29 mouse cellular contexts compared by ENCODE assay signal in the genomic region with DNA sequence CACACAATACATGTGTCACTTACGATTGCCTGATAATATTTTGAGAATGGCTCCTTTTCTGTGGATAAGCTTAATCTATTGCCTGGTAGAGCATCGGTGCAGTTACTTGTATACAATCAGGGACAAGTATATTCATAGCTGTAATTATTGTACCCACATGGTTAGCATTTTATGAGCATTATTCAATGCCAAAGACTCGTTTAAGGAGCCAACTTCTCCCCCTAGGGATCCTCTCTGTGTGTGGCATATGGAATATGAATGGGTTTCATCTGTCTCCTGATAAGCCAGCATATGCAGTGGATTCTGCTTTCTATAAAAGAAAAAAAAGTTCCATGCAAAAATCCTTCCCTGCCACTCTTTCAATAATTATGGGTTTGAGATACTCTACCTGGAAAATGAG. TPM values are rescaled to one million over a fixed set of nuclear protein-coding genes. Genes with fewer than 3 reads are reported as not detected.
DNase-seq lines count a peak whose midpoint lies in the region; ATAC-seq and TF ChIP-seq lines count a peak whose summit lies in the region.
"Had no signal": no experiment of that assay in that cellular context is flagged by ENCODE, and none has a peak within 500 bp of the region (broad histone marks: within the 10 kb centered on the region; RNA-seq: fewer than 3 reads in every experiment).

No protein-coding gene starts in this region.

- 47% methylated on average over 3 of the region's 3 CpGs for WGBS in forebrain, postnatal 0 days
- WGBS in forebrain, embryonic 13.5 days: 72% methylated on average over 3 of the region's 3 CpGs

- H3K4me3 ChIP-seq in forebrain, postnatal 0 days (ENCODE audit: low read depth, low read length): no peak overlapping the region
- H3K4me3 ChIP-seq in forebrain, embryonic 13.5 days: no peak overlapping the region
- H3K4me3 ChIP-seq in layer of hippocampus, adult 2 months: no peak overlapping the region
- H3K4me3 ChIP-seq: embryonic facial prominence, embryonic 15.5 days; erythroblast, embryonic 14.5 days; forebrain, embryonic 12.5 days; heart, embryonic 10.5 days; hindbrain, embryonic 15.5 days had no signal

- DNase-seq in forebrain, postnatal 0 days: peak; percentile 63
- DNase-seq in layer of hippocampus, adult 2 months (ENCODE audit: low spot score in 2 of 2): peak in 1 of 2 experiments; percentile 32
- no peak for DNase-seq in layer of hippocampus, adult 8-10 months (ENCODE audit: low spot score in 2 of 2)
- DNase-seq in NIH3T3 (ENCODE audit: low read depth) (peak; percentile 40), MN1 (ENCODE audit: low spot score) (no peak)
- peak; percentile 56 for DNase-seq in brain, embryonic 14.5 days (ENCODE audit: low read depth)
- DNase-seq: adrenal gland, postnatal 10 days; cerebellum, adult 2 months; cerebellum, postnatal 10 days; embryo, embryonic 11 days; gastrocnemius, postnatal 10 days; heart, adult 18-20 months; heart, postnatal 10 days; heart, postnatal 4 days had no signal

- TF ChIP-seq POLR2A in brain, embryonic 14.5 days (IDR thresholded peaks at IDR 0.05; ENCODE audit: borderline replicate concordance, extremely low read depth, insufficient read depth, insufficient read length, poor library complexity, severe bottlenecking): no peak

- no peak overlapping the region for H3K27ac ChIP-seq in forebrain, postnatal 0 days (ENCODE audit: low read depth, low read length)
- no peak overlapping the region for H3K27ac ChIP-seq in forebrain, embryonic 13.5 days
- no peak overlapping the region for H3K27ac ChIP-seq in layer of hippocampus, adult 2 months
- H3K27ac ChIP-seq: embryonic facial prominence, embryonic 15.5 days; heart, embryonic 10.5 days; hindbrain, embryonic 15.5 days had no signal

- no peaks in the 10 kb centered on the region for H3K4me1 ChIP-seq in forebrain, postnatal 0 days (ENCODE audit: insufficient read depth)
- no peaks in the 10 kb centered on the region for H3K4me1 ChIP-seq in forebrain, embryonic 13.5 days
- H3K4me1 ChIP-seq: embryonic facial prominence, embryonic 15.5 days; forebrain, embryonic 12.5 days; heart, embryonic 10.5 days; hindbrain, embryonic 15.5 days had no signal

- no peak for TF ChIP-seq CTCF in forebrain, postnatal 0 days (IDR thresholded peaks at IDR 0.05; ENCODE audit: low read depth)
- TF ChIP-seq CTCF in layer of hippocampus, adult 2 months (conservative IDR thresholded peaks at IDR 0.05): 0 out of 2 replicates have a peak, but pooled peaks have one; percentile 22
- TF ChIP-seq CTCF in brain, embryonic 14.5 days (IDR thresholded peaks at IDR 0.05; ENCODE audit: borderline replicate concordance, extremely low read depth, insufficient read depth, insufficient read length): no peak

- no peaks in the 10 kb centered on the region for H3K36me3 ChIP-seq in forebrain, postnatal 0 days (ENCODE audit: insufficient read depth)
- no peaks in the 10 kb centered on the region for H3K36me3 ChIP-seq in forebrain, embryonic 13.5 days (ENCODE audit: poor library complexity, severe bottlenecking)
- H3K36me3 ChIP-seq: embryonic facial prominence, embryonic 15.5 days; forebrain, embryonic 12.5 days; heart, embryonic 10.5 days; hindbrain, embryonic 15.5 days had no signal

- H3K9ac ChIP-seq in forebrain, postnatal 0 days: no peak overlapping the region
- H3K9ac ChIP-seq in forebrain, embryonic 13.5 days: no peak overlapping the region
- H3K9ac ChIP-seq: embryonic facial prominence, embryonic 15.5 days; forebrain, embryonic 12.5 days; hindbrain, embryonic 15.5 days had no signal

- no peak for ATAC-seq in forebrain, postnatal 0 days
- ATAC-seq in forebrain, embryonic 13.5 days: no peak
- ATAC-seq: inflammation-experienced regulatory T-cells, adult 6 months; intestine, postnatal 0 days had no signal

- H3K9me3 ChIP-seq in forebrain, postnatal 0 days (ENCODE audit: low read length): no peaks in the 10 kb centered on the region
- H3K9me3 ChIP-seq in forebrain, embryonic 13.5 days (replicated peaks): no peaks in the 10 kb centered on the region
- H3K9me3 ChIP-seq: embryonic facial prominence, embryonic 15.5 days; forebrain, embryonic 12.5 days; heart, embryonic 10.5 days; hindbrain, embryonic 15.5 days had no signal

- no peak overlapping the region for H3K4me2 ChIP-seq in forebrain, postnatal 0 days (ENCODE audit: low read depth)
- H3K4me2 ChIP-seq in forebrain, embryonic 13.5 days: no peak overlapping the region
- H3K4me2 ChIP-seq: embryonic facial prominence, embryonic 15.5 days; forebrain, embryonic 12.5 days; hindbrain, embryonic 15.5 days had no signal

- no peaks in the 10 kb centered on the region for H3K27me3 ChIP-seq in forebrain, postnatal 0 days (ENCODE audit: insufficient read depth, low read length)
- H3K27me3 ChIP-seq in forebrain, embryonic 13.5 days: no peaks in the 10 kb centered on the region
- H3K27me3 ChIP-seq: embryonic facial prominence, embryonic 15.5 days; forebrain, embryonic 12.5 days; hindbrain, embryonic 15.5 days had no signal

RNA-seq across cellular contexts. Expression of a gene that starts 0.5 kb away (rescaled TPM):
- not detected in 2 replicates for total RNA-seq in forebrain, postnatal 0 days (2014; rRNA removed)
- not detected in 2 replicates for polyA plus RNA-seq in forebrain, postnatal 0 days (2015; fragmentation: Nextera tagmentation; extraction: Ambion mirVana)
- not detected in 2 replicates for polyA plus RNA-seq in forebrain, embryonic 13.5 days (2015; fragmentation: Nextera tagmentation; extraction: Ambion mirVana)
- not detected for total RNA-seq in layer of hippocampus, adult 2 months (2021)
- not detected for total RNA-seq in layer of hippocampus, adult 8-10 months (2022)
- polyA plus RNA-seq in brain, embryonic 14.5 days (2012; rRNA removed): not detected in 2 replicates
- total RNA-seq: adrenal gland, postnatal 10 days; adrenal gland, postnatal 4 days; CH12.LX; common myeloid progenitor, adult 5-6 weeks; gastrocnemius, postnatal 10 days; gastrocnemius, postnatal 4 days; heart, adult 18-20 months; heart, postnatal 10 days; heart, postnatal 4 days had no signal
- polyA plus RNA-seq: cerebellum, adult 2 months; embryonic facial prominence, embryonic 11.5 days; erythroblast, embryonic 14.5 days; forebrain, embryonic 12.5 days; frontal cortex, adult 2 months; heart, embryonic 10.5 days; heart, embryonic 14.5 days; hindbrain, embryonic 15.5 days; inflammation-experienced regulatory T-cells, adult 6 months; intestine, postnatal 0 days had no signal

RNA-seq across cellular contexts. Expression of a gene that starts 5.7 kb away (rescaled TPM):
- not detected in 2 replicates for total RNA-seq in forebrain, postnatal 0 days (2014; rRNA removed)
- not detected in 2 replicates for polyA plus RNA-seq in forebrain, postnatal 0 days (2015; fragmentation: Nextera tagmentation; extraction: Ambion mirVana)
- not detected in 2 replicates for polyA plus RNA-seq in forebrain, embryonic 13.5 days (2015; fragmentation: Nextera tagmentation; extraction: Ambion mirVana)
- not detected for total RNA-seq in layer of hippocampus, adult 2 months (2021)
- not detected for total RNA-seq in layer of hippocampus, adult 8-10 months (2022)
- polyA plus RNA-seq in brain, embryonic 14.5 days (2012; rRNA removed): not detected in 2 replicates
- total RNA-seq: adrenal gland, postnatal 10 days; adrenal gland, postnatal 4 days; CH12.LX; common myeloid progenitor, adult 5-6 weeks; gastrocnemius, postnatal 10 days; gastrocnemius, postnatal 4 days; heart, adult 18-20 months; heart, postnatal 10 days; heart, postnatal 4 days had no signal
- polyA plus RNA-seq: cerebellum, adult 2 months; embryonic facial prominence, embryonic 11.5 days; erythroblast, embryonic 14.5 days; forebrain, embryonic 12.5 days; frontal cortex, adult 2 months; heart, embryonic 10.5 days; heart, embryonic 14.5 days; hindbrain, embryonic 15.5 days; inflammation-experienced regulatory T-cells, adult 6 months; intestine, postnatal 0 days had no signal

RNA-seq across cellular contexts. Expression of a gene that starts 9.5 kb away (rescaled TPM):
- total RNA-seq in forebrain, postnatal 0 days (2014; rRNA removed): not detected in 2 replicates
- not detected in 2 replicates for polyA plus RNA-seq in forebrain, postnatal 0 days (2015; fragmentation: Nextera tagmentation; extraction: Ambion mirVana)
- polyA plus RNA-seq in forebrain, embryonic 13.5 days (2015; fragmentation: Nextera tagmentation; extraction: Ambion mirVana): not detected in 2 replicates
- not detected for total RNA-seq in layer of hippocampus, adult 2 months (2021)
- total RNA-seq in layer of hippocampus, adult 8-10 months (2022): not detected
- polyA plus RNA-seq in brain, embryonic 14.5 days (2012; rRNA removed): not detected in 2 replicates
- total RNA-seq: adrenal gland, postnatal 10 days; adrenal gland, postnatal 4 days; CH12.LX; common myeloid progenitor, adult 5-6 weeks; gastrocnemius, postnatal 10 days; gastrocnemius, postnatal 4 days; heart, adult 18-20 months; heart, postnatal 10 days; heart, postnatal 4 days had no signal
- polyA plus RNA-seq: cerebellum, adult 2 months; embryonic facial prominence, embryonic 11.5 days; erythroblast, embryonic 14.5 days; forebrain, embryonic 12.5 days; frontal cortex, adult 2 months; heart, embryonic 10.5 days; heart, embryonic 14.5 days; hindbrain, embryonic 15.5 days; inflammation-experienced regulatory T-cells, adult 6 months; intestine, postnatal 0 days had no signal

RNA-seq across cellular contexts. Expression of a gene that starts 14.4 kb away (rescaled TPM):
- not detected in 2 replicates for total RNA-seq in forebrain, postnatal 0 days (2014; rRNA removed)
- polyA plus RNA-seq in forebrain, postnatal 0 days (2015; fragmentation: Nextera tagmentation; extraction: Ambion mirVana): not detected in 2 replicates
- polyA plus RNA-seq in forebrain, embryonic 13.5 days (2015; fragmentation: Nextera tagmentation; extraction: Ambion mirVana): not detected in 2 replicates
- total RNA-seq in layer of hippocampus, adult 2 months (2021): not detected
- not detected for total RNA-seq in layer of hippocampus, adult 8-10 months (2022)
- not detected in 2 replicates for polyA plus RNA-seq in brain, embryonic 14.5 days (2012; rRNA removed)
- total RNA-seq: adrenal gland, postnatal 10 days; adrenal gland, postnatal 4 days; CH12.LX; common myeloid progenitor, adult 5-6 weeks; gastrocnemius, postnatal 10 days; gastrocnemius, postnatal 4 days; heart, adult 18-20 months; heart, postnatal 10 days; heart, postnatal 4 days had no signal
- polyA plus RNA-seq: cerebellum, adult 2 months; embryonic facial prominence, embryonic 11.5 days; erythroblast, embryonic 14.5 days; forebrain, embryonic 12.5 days; frontal cortex, adult 2 months; heart, embryonic 10.5 days; heart, embryonic 14.5 days; hindbrain, embryonic 15.5 days; inflammation-experienced regulatory T-cells, adult 6 months; intestine, postnatal 0 days had no signal

RNA-seq across cellular contexts. Expression of a gene that starts 16.3 kb away (rescaled TPM):
- total RNA-seq in forebrain, postnatal 0 days (2014; rRNA removed): not detected in 2 replicates
- polyA plus RNA-seq in forebrain, postnatal 0 days (2015; fragmentation: Nextera tagmentation; extraction: Ambion mirVana): not detected in 2 replicates
- not detected in 2 replicates for polyA plus RNA-seq in forebrain, embryonic 13.5 days (2015; fragmentation: Nextera tagmentation; extraction: Ambion mirVana)
- total RNA-seq in layer of hippocampus, adult 2 months (2021): not detected
- total RNA-seq in layer of hippocampus, adult 8-10 months (2022): not detected
- not detected in 2 replicates for polyA plus RNA-seq in brain, embryonic 14.5 days (2012; rRNA removed)
- total RNA-seq: adrenal gland, postnatal 10 days; adrenal gland, postnatal 4 days; CH12.LX; common myeloid progenitor, adult 5-6 weeks; gastrocnemius, postnatal 10 days; gastrocnemius, postnatal 4 days; heart, adult 18-20 months; heart, postnatal 10 days; heart, postnatal 4 days had no signal
- polyA plus RNA-seq: cerebellum, adult 2 months; embryonic facial prominence, embryonic 11.5 days; erythroblast, embryonic 14.5 days; forebrain, embryonic 12.5 days; frontal cortex, adult 2 months; heart, embryonic 10.5 days; heart, embryonic 14.5 days; hindbrain, embryonic 15.5 days; inflammation-experienced regulatory T-cells, adult 6 months; intestine, postnatal 0 days had no signal

Comparison
In these comparisons a context has a peak if more than half of its experiments do, and no peak if none do; other contexts are left out.
1. DNase-seq: peak in forebrain, postnatal 0 days (single experiment), NIH3T3 (single experiment) and brain, embryonic 14.5 days (single experiment); none in layer of hippocampus, adult 8-10 months (0 of 2) and MN1 (single experiment).